Mouse (Mus musculus) bone marrow, adult 2 months (tissue): ENCODE results near the gene Nos1ap. TPM values are rescaled to one million over a fixed set of nuclear protein-coding genes. Genes with fewer than 3 reads are reported as not detected.

Experiments used
- H3K27ac ChIP-seq: fragments of 200-500 bp; 2 replicates; pipeline ENCODE4 v1.5.1; 2012; ENCODE audit warnings: low read depth, mild to moderate bottlenecking, control low read depth, inconsistent platforms, low read length; ENCODE audit not compliant: control insufficient read depth, poor library complexity, insufficient read depth
- H3K4me1 ChIP-seq: fragments of 200-500 bp; 2 replicates; pipeline ENCODE4 v1.6.1; 2011; ENCODE audit warnings: low read length; ENCODE audit not compliant: control insufficient read depth, insufficient read depth
- H3K4me3 ChIP-seq: fragments of 200-500 bp; replicated peaks from 2 replicates; pipeline ENCODE3; 2011; ENCODE audit warnings: mild to moderate bottlenecking, low read depth, low read length, control low read depth; ENCODE audit not compliant: control insufficient read depth
- CTCF ChIP-seq: fragments of 200-500 bp; IDR thresholded peaks from 2 replicates; pipeline ENCODE4 v1.5.1; 2011; ENCODE audit warnings: low read length, control low read depth; ENCODE audit not compliant: control insufficient read depth, insufficient read depth
- POLR2A ChIP-seq: fragments of 200-500 bp; IDR thresholded peaks from 2 replicates; pipeline ENCODE4 v1.6.1; 2011; ENCODE audit warnings: low read depth, mild to moderate bottlenecking, control low read depth, low read length, borderline replicate concordance; ENCODE audit not compliant: control insufficient read depth
- WGBS: fragments of 180-500 bp; shearing (Covaris S2); methylation state at CpG from one replicate; pipeline ENCODE4 v1.1.7; 2018; 5-methylcytosine and 5-hydroxymethylcytosine counted together
- polyA plus RNA-seq: library from polyadenylated mRNA; stranded (reverse); fragments of >200 nt; gene quantifications from 2 replicates; pipeline ENCODE4 v1.2.4, GENCODE M21; 2011; ENCODE audit warnings: low replicate concordance; ENCODE audit not compliant: missing spikeins, insufficient read depth, insufficient read length

Gene Nos1ap
- polyA plus RNA-seq, 1 experiment: 68.3 TPM

DNA sequence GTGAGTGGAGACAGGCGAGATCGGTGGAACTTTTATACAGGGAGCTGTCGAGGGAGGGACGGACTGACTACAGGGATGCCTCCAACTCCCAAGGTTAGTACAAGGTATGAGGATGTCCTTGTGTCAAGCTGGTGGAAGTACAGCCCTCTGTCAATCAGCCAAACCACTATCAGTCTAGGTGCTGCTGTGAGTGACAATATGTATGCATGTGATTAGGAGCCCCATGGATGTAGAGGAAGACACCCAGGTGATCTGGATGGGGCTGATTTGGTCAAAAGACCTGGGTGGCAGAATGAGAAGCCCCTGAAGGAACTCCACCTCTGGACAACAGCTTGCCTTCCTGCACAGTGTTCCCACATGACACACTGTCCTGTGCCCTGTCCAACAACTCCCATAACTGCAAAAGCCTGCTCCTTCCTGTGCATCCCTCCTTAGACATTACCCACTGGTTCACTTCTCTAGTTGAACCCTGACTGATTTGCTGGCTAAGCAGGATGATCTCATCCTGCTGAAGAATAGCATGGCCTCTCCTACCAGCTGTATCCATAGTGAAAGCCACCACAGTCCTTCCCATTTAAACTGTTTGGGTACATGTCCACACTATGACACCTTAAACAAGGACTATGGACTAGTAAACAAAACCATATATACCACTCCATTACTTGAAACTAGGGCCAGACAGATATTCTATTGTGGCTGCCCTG lies 35.3 kb downstream of the Nos1ap start:
- peaks cover 7% of the 10 kb centered on the region for H3K4me1 ChIP-seq
- 71% methylated on average over 4 of the region's 4 CpGs for WGBS
- no peak overlapping the region for H3K27ac ChIP-seq
- no peak overlapping the region for H3K4me3 ChIP-seq
- TF ChIP-seq POLR2A (no peak), CTCF (no peak)

DNA sequence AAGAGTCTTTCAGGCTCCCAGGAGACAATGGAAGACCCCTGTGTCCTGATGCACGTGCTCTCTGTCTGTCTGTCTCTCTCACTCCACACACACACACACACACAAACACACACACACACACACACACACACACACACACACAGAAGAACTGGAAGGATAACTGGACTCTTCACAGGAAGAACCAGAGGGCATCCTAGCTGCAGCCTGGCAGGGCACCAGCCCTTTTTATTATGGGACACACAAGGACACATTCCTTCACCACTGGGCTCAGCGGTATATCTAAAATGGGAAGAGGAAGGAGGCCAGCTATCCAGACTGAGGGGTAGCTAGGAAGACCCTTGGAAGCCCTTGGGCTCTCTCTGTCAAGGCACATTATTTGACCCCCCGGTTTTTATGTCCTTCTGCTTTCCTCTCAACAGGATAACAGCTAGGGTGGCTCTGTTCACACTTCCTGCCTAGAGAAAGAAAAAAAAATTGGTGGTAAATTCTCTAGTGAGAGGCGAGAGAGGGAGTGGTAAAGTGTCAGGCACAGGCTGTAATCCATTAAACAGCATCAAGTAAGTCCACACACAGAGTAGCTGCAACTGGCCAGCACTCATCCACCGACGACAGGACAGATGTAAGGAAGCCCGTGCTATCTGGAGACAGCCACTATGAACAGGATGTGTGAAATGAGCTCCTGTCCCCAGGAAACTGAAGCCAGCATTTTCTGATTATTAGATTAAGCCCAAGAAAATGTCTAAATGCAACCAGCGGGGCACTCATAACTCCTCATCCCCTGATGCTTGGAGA lies 38.8 kb downstream of the Nos1ap start:
- peaks cover 7% of the 10 kb centered on the region for H3K4me1 ChIP-seq
- no peak for TF ChIP-seq POLR2A
- no peak for TF ChIP-seq CTCF
- no peak overlapping the region for H3K4me3 ChIP-seq
- 13% methylated on average over 8 of the region's 8 CpGs for WGBS
- no peak overlapping the region for H3K27ac ChIP-seq

DNA sequence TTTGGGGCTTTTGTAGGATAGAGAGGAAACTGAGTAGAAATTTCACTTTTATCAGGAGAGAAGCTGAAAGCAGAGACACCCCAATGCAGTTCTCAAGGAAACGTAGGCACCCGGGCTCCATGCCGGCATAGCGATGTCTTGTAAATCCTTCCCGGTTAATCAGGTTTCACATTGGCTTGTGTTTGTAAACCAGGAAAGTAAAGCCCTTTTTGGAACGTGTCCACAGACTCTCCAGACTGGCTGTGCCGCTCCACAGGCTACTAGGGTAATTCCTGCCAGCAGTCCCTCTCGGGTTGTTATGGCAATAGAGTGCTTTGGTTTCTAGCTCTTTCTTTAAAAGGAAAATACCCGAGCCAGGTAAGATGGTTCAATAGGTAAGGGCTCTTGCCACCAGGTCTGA lies 40.6 kb downstream of the Nos1ap start:
- Histone ChIP-seq H3K4me1 (peaks cover 3% of the 10 kb centered on the region; the same call in 1 of the 2 replicates), H3K27ac (no peak overlapping the region), H3K4me3 (no peak overlapping the region)
- WGBS: 83% methylated on average over 9 of the region's 9 CpGs
- TF ChIP-seq POLR2A: no peak
- TF ChIP-seq CTCF: no peak

DNA sequence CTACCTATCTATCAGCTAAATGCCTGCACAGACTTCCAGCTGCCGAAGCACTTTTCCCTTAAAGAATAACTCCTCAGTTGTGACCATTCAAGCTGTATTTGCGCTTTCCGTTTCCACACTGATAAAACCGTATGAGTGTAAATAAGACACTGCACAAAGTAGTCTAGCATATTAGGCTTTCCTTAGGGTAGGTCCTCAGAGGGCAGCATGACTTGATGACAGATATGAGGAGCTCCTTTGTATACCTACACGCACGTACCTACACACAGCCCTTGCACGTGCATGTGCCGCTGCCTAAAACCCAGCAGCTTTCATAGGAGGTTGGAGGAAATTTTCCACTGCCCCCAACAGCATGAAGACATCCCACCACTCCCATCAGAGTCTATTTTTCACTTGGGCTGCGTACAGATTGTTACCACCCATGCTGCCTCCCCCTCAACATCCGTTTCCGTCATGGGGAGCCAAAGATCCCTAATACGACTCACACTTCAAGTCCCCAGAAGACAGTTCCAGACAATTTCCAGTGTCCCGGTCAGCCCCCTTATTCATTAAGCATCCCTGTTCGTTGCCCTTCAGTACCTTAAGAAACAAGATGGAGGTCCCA lies 41.4 kb downstream of the Nos1ap start:
- H3K4me3 ChIP-seq: no peak overlapping the region
- peaks cover 3% of the 10 kb centered on the region; the same call in 1 of the 2 replicates for H3K4me1 ChIP-seq
- H3K27ac ChIP-seq: no peak overlapping the region
- WGBS: 92% methylated on average over 14 of the region's 14 CpGs
- TF ChIP-seq POLR2A (no peak), CTCF (no peak)

DNA sequence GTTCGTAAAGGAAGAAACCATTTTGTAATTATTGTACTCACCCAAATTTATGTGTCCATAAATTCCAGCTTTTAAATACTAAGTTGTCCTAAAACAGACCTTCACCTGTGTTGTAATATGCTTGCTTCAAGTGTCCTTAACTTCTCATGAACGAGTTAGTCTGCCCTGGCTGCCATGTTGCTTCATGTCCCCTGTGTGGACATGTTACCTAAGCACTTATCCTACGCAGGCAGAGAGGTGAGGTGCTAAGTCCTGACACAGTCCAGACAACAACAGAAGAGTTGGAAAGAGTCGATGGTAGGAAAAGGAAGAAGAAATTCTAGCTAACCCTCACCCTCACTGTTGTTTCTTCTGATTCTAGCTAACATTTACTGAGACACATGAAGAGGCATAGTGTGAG lies 43.4 kb downstream of the Nos1ap start:
- Histone ChIP-seq H3K27ac (no peak overlapping the region), H3K4me3 (no peak overlapping the region), H3K4me1 (peaks cover 3% of the 10 kb centered on the region; the same call in 1 of the 2 replicates)
- 54% methylated on average over 4 of the region's 4 CpGs for WGBS
- TF ChIP-seq POLR2A (no peak), CTCF (no peak)

DNA sequence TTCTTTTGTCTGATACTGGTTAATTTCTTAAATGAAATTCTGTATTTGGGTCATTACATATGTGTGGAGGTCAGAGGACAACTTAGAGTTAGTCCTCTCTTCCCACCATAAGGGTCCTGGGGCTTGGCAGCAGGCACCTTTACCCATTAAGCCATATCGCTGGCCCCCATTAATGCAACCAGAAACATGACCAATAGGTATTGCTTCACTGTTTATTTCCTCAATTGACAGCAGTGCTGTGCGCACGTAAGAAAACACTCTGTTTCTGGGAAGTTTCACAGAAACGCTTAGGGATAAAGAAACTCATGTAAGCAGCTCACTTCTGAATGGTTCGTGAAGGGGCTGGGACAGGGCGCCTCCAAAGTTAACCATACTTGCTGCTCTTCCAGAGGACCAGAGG lies 44.4 kb downstream of the Nos1ap start:
- no peak for TF ChIP-seq POLR2A
- no peak for TF ChIP-seq CTCF
- H3K4me3 ChIP-seq: no peak overlapping the region
- no peaks in the 10 kb centered on the region; the same call in 1 of the 2 replicates for H3K4me1 ChIP-seq
- 49% methylated on average over 6 of the region's 6 CpGs for WGBS
- peak overlapping the region; percentile 64 for H3K27ac ChIP-seq

DNA sequence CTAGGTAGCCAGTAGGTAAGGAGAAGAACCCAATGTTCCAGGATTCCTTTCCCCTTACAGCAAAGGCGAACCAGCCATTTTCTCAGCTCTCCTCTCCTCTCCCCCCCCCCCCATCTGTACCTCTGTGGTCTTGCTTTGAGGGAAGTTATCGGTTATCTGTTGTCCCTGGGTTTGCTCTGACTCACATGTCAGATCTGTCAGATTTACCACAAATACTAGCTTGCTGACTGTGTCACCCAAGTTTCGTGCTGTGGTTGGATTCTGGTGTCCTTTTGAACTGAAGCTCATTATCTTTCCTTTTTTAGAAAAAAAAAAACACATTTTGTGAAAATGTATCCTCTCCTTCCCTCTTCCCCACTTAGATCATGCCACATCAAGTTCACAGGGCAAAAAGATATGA lies 50.2 kb downstream of the Nos1ap start:
- H3K27ac ChIP-seq: no peak overlapping the region
- peaks cover 5% of the 10 kb centered on the region for H3K4me1 ChIP-seq
- H3K4me3 ChIP-seq: no peak overlapping the region
- WGBS: 12% methylated on average over 3 of the region's 3 CpGs
- TF ChIP-seq POLR2A: no peak
- TF ChIP-seq CTCF: no peak

DNA sequence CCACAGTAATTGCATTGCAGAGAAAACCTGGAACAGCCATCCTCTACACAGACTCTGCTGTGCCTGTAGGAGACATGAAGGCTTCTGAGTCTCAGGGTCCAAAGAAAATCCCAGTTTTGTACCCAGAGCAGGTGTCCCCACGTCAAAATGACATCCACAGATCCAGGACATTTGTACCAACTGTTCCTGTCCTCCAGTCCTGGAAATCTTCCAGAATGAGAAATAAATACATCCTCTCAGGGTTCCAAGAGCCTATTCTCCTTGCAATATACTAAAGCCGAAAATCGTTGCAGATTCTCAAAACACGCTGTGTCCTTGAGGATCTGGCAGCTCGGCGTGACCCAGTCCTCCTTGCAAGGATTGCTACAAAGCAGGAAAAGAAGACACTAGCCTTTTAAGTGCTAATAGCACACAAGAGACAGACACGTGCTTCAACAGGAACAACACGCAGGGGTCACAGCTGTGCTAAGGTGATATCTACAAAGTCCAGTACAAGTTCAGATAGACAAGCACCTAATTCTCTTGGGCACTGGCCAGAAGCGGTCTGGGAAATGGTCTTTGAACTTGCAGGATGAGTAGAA lies 51.1 kb downstream of the Nos1ap start:
- TF ChIP-seq POLR2A (no peak), CTCF (no peak)

More for the DNA sequence above, 51.1 kb downstream of the Nos1ap start:
- Histone ChIP-seq H3K4me3 (no peak overlapping the region), H3K4me1 (peaks cover 5% of the 10 kb centered on the region), H3K27ac (no peak overlapping the region)
- WGBS: 65% methylated on average over 9 of the region's 9 CpGs
